Mouse (Mus musculus) E14TG2a.4 (cell line): ENCODE results near the gene Necap2.

Experiments
- CTCF ChIP-seq: conservative IDR thresholded peaks from 2 replicates; pipeline ENCODE4 v1.5.1; 2014; ENCODE audit warnings: low read length
- NANOG ChIP-seq: IDR thresholded peaks from 2 replicates; pipeline ENCODE4 v1.6.1; 2014; ENCODE audit warnings: borderline replicate concordance, low read length, mixed read lengths
- POU5F1 ChIP-seq: IDR thresholded peaks from 2 replicates; pipeline ENCODE4 v1.6.1; 2014; ENCODE audit warnings: low read length, borderline replicate concordance

GRCm38 (mm10) chr4:141101291-141101690 is 23.1 kb upstream of the Necap2 start:
- no peak for TF ChIP-seq CTCF
- no peak for TF ChIP-seq NANOG
- TF ChIP-seq POU5F1, result no peak
